Mouse (Mus musculus) C2C12 (cell line): ENCODE measurements around the gene Sorl1.

Experiments
- CTCF ChIP-seq: IDR thresholded peaks from one replicate; pipeline ENCODE4 v1.5.1; 2011; ENCODE audit not compliant: control insufficient read depth, insufficient read depth, insufficient read length
- USF1 ChIP-seq: IDR thresholded peaks from one replicate; pipeline ENCODE4 v1.6.1; 2011; ENCODE audit warnings: low read depth, mild to moderate bottlenecking, control low read depth, moderate library complexity

- no peak for TF ChIP-seq USF1
- no peak for TF ChIP-seq CTCF
These were observed 148.1 kb downstream of the Sorl1 start for GRCm38 (mm10) chr9:41975968-41976367.
